Mouse (Mus musculus) limb, embryonic 14.5 days (tissue): ENCODE measurements around the gene Lat2. TPM values are rescaled to one million over a fixed set of nuclear protein-coding genes. Genes with fewer than 3 reads are reported as not detected.

ENCODE experiments used
- ATAC-seq: fragments of 200-750 bp; cut with Nextera tagmentation; 2 replicates; pipeline ENCODE4 v1.8.0; 2017; ENCODE audit warnings: low read depth, moderate number of reproducible peaks, moderate TSS enrichment; ENCODE audit not compliant: low FRiP score
- DNase-seq: peaks from one replicate; pipeline ENCODE4 v3.0.0-alpha.2; 2015; ENCODE audit warnings: low spot score
- H3K27ac ChIP-seq: fragments of 300-500 bp; sonication (generic); replicated peaks from 2 replicates; pipeline ENCODE4 v1.5.1; 2014; ENCODE audit warnings: low read depth, mild to moderate bottlenecking, low read length, moderate library complexity, mixed read lengths
- H3K27me3 ChIP-seq: fragments of 300-500 bp; sonication (generic); 2 replicates; pipeline ENCODE4 v1.6.1; 2014; ENCODE audit warnings: low read length, mixed read lengths; ENCODE audit not compliant: control insufficient read depth, insufficient read depth
- H3K36me3 ChIP-seq: fragments of 300-500 bp; sonication (generic); 2 replicates; pipeline ENCODE4 v1.6.1; 2014; ENCODE audit warnings: mild to moderate bottlenecking, low read length, moderate library complexity, mixed read lengths; ENCODE audit not compliant: control insufficient read depth, insufficient read depth
- H3K4me1 ChIP-seq: fragments of 300-500 bp; sonication (generic); 2 replicates; pipeline ENCODE4 v1.6.1; 2014; ENCODE audit warnings: antibody characterized with exemption, low read length, mixed read lengths; ENCODE audit not compliant: control insufficient read depth, insufficient read depth
- H3K4me2 ChIP-seq: fragments of 300-500 bp; sonication (generic); replicated peaks from 2 replicates; pipeline ENCODE4 v1.6.1; 2014; ENCODE audit warnings: low read depth, mild to moderate bottlenecking, low read length, moderate library complexity; ENCODE audit not compliant: severe bottlenecking
- H3K4me3 ChIP-seq: fragments of 300-500 bp; sonication (generic); replicated peaks from 2 replicates; pipeline ENCODE4 v1.5.1; 2014; ENCODE audit warnings: low read length
- H3K9ac ChIP-seq: fragments of 300-500 bp; sonication (generic); 2 replicates; pipeline ENCODE4 v1.6.1; 2014; ENCODE audit warnings: mild to moderate bottlenecking, low read depth, low read length, moderate library complexity; ENCODE audit not compliant: severe bottlenecking
- H3K9me3 ChIP-seq: fragments of 300-500 bp; sonication (generic); 2 replicates; pipeline ENCODE4 v1.6.1; 2016; ENCODE audit warnings: low read length; ENCODE audit not compliant: control insufficient read depth
- POLR2A ChIP-seq: fragments of 200-500 bp; IDR thresholded peaks from 2 replicates; pipeline ENCODE4 v1.8.0; 2012; ENCODE audit warnings: inconsistent platforms, mild to moderate bottlenecking, moderate library complexity, borderline replicate concordance; ENCODE audit not compliant: insufficient read depth, insufficient read length; ENCODE audit errors: extremely low read depth
- WGBS: fragments of 180-500 bp; shearing (Covaris S2); extraction: QIAGEN DNeasy Blood & Tissue Kit; methylation state at CpG from one replicate; pipeline ENCODE4 v1.1.7; 2014; 5-methylcytosine and 5-hydroxymethylcytosine counted together
- polyA plus RNA-seq, 2 experiments: library from polyadenylated mRNA; depleted of rRNA in 1 of 2; stranded (reverse) in 1 of 2; unstranded in 1 of 2; fragments of >200 nt; fragmentation: Nextera tagmentation in 1 of 2; extraction: Ambion mirVana in 1 of 2; gene quantifications; 2 replicates each; pipeline versions ENCODE4 v1.2.1 to v1.2.3; 2012 to 2014

Gene Lat2
- polyA plus RNA-seq, 2 experiments: 3.1 to 4.4 TPM

DNA sequence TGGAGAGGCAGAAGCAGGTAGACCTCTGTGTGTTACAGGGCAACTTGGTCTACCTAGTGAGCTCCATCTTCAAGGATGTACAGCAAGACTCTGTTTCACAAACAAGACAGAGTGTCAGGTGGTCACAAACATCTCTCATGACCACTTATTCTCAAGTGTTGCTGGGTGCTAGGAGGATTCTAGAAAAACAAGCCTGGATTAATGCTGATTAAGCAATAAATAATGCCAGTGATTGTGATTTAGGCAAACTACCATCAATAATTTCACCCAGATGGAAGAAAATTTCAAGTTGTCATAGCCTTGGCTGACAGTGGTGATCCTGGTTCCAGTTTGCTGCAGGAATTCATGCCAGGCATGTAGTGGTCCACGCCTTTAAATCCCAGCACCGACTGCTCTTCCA is 50.6 kb downstream of the Lat2 start:
- Histone ChIP-seq H3K9ac (no peak overlapping the region), H3K27me3 (no peaks in the 10 kb centered on the region), H3K27ac (no peak overlapping the region), H3K4me3 (no peak overlapping the region), H3K4me2 (no peak overlapping the region), H3K9me3 (no peaks in the 10 kb centered on the region), H3K4me1 (no peaks in the 10 kb centered on the region), H3K36me3 (no peaks in the 10 kb centered on the region)
- DNase-seq: no peak
- WGBS: 100% methylated on average over 2 of the region's 2 CpGs
- no peak for TF ChIP-seq POLR2A
- ATAC-seq: no peak

DNA sequence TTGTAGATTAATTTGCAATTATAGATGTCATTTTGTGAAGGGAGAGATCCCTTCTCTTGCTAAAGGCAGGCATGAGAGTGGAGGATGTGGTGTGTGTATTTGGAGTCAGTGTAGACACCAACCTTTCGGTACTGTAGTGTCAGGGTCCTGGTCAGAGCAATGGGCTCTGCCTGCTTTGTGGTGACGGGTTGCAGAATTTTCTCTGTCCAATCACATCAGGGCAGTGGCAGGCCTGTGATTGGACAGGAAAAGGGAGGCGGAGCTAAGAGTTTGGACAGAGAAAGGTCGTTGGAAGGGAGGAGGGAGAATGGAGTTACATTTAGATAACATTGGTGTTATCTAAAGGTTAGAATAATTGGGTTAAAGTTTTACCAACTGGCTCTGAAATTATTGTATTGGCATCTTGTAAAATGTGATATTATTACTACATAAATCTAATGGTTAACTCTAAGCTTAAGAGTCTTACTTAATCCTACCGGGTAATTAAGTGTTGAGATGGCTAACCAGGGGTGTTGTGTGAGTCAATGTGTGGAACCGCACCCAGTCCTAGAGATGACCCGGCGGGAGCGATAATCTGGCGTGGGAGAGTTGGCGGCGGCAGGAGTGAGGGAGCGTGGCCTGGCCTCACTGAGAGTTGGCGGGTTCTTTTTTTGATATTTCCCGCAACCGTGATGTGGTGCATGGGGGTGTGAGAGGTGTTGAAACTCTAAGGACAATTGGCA is 54.2 kb downstream of the Lat2 start:
- H3K9ac ChIP-seq: no peak overlapping the region
- ATAC-seq (no peak), DNase-seq (no peak)
- H3K36me3 ChIP-seq: no peaks in the 10 kb centered on the region
- peaks cover 2% of the 10 kb centered on the region for H3K4me1 ChIP-seq
- H3K27ac ChIP-seq: no peak overlapping the region
- TF ChIP-seq POLR2A: no peak
- no peaks in the 10 kb centered on the region for H3K9me3 ChIP-seq
- 81% methylated on average over 16 of the region's 16 CpGs for WGBS
- H3K4me2 ChIP-seq: no peak overlapping the region
- no peak overlapping the region for H3K4me3 ChIP-seq
- H3K27me3 ChIP-seq: no peaks in the 10 kb centered on the region

DNA sequence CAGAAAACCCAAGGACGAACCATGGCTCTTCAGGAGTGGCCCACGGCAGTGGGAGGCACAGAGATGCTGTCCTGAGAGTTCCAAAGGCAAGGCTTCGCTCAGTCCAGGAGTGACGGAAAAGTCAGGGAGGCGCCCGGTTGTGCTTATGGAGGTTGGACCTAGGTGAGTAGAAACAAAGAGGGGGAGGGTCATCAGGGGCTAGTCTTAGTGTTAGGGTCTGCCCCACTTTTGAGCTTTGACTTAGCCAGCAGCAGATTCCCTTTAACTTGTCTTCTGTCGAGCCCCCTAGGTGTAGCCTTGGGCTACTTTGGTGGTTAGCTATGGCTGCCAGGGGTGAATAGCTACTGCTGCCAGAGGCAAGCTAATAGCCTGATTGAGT is 54.8 kb downstream of the Lat2 start, which contains the start of gene Syna:
Syna (minus strand) TSS at position 101 of the 379 bp plus-strand sequence.
- WGBS: 84% methylated on average over 7 of the region's 7 CpGs
- Histone ChIP-seq H3K27me3 (no peaks in the 10 kb centered on the region), H3K4me1 (peaks cover 7% of the 10 kb centered on the region), H3K4me2 (no peak within 1 kb of the TSS), H3K9ac (no peak within 1 kb of the TSS), H3K27ac (no peak within 1 kb of the TSS), H3K36me3 (no peaks in the 10 kb centered on the region), H3K4me3 (no peak within 1 kb of the TSS), H3K9me3 (no peaks in the 10 kb centered on the region)
- no peak for ATAC-seq
- TF ChIP-seq POLR2A: no peak
- no peak for DNase-seq

DNA sequence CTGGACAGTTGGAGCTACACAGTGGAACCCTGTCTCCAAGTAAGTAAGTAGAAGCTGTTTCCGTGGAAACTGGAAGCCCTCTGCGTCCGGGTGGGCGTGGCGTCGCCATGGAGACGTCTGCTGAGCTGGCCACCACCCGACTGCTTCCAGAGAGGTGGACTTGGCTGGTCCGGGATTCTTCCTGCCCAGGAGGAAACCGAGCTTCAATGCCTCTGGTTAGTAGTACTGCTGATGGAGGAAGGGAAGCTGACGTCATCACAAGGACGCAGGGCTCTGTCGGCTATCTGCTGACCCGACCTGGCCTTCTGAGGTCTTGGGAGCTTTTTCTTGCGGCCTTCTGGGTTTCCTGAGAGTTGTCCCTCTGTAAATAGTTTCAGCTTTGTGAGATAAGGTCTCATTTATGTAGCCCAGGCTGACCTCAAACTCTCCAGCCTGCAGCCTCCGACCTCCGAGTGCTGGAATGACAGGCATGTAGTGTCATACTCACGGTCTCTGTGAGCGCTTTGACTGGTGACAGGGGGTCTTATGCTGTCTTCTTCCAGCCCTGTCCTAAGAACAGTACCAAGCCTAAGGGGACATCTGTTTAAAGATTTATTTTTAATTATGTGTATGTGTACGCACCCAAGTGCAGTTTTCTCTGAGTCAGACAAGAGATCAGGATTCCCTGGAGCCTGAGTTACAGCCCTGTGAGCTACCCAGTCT is 59.2 kb downstream of the Lat2 start:
- 0 out of 2 replicates have a peak overlapping the region, but pooled peaks have one; percentile 2 for H3K4me3 ChIP-seq
- no peak for TF ChIP-seq POLR2A
- ATAC-seq: no peak
- H3K27ac ChIP-seq: no peak overlapping the region; the same call in none of the 2 replicates
- no peaks in the 10 kb centered on the region for H3K36me3 ChIP-seq
- WGBS: 13% methylated on average over 20 of the region's 20 CpGs
- no peaks in the 10 kb centered on the region for H3K27me3 ChIP-seq
- peaks cover 21% of the 10 kb centered on the region for H3K4me1 ChIP-seq
- H3K9me3 ChIP-seq: no peaks in the 10 kb centered on the region
- DNase-seq: peak; percentile 71
- H3K9ac ChIP-seq: peak overlapping the region; percentile 41
- peak overlapping the region; percentile 26; the same call in 1 of the 2 replicates for H3K4me2 ChIP-seq

DNA sequence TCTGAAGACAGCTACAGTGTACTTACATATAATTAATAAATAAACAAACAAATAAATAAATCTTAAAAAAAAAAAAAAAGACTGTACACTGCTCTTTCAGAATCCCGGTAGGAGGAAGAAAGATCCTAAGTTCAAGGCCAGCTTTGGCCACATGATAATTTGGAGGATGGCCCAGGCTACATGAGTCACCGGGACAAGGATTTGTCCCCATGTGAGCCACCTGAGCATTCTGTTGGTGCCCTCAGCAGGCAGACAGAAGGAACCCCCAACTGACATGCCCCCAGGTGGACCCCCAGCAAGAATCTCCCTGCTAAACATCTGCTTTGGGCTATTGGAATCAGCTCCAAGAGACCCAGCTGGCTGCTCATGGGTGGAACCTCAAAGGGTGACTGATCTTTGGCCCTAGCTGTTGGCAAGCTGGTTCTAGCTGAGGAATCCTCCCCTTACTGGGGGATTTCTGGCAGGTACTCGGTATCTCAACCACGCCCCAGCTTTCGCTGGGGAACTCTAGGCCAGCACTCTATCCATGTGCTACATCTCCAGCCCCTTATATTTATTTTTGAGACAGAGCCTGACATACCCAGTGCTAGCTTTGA is 60.8 kb downstream of the Lat2 start:
- DNase-seq (no peak), ATAC-seq (no peak)
- Histone ChIP-seq H3K9me3 (no peaks in the 10 kb centered on the region), H3K4me2 (no peak overlapping the region), H3K27me3 (no peaks in the 10 kb centered on the region), H3K9ac (no peak overlapping the region), H3K36me3 (no peaks in the 10 kb centered on the region), H3K4me1 (peaks cover 23% of the 10 kb centered on the region), H3K4me3 (no peak overlapping the region), H3K27ac (no peak overlapping the region)
- TF ChIP-seq POLR2A: no peak
- 89% methylated on average over 5 of the region's 5 CpGs for WGBS
